Mouse (Mus musculus) heart, embryonic 14.5 days (tissue): ENCODE data around the gene Iglon5. TPM values are rescaled to one million over a fixed set of nuclear protein-coding genes. Genes with fewer than 3 reads are reported as not detected.

Experiments used
- ATAC-seq: fragments of 200-750 bp; cut with Nextera tagmentation; 2 replicates; pipeline ENCODE4 v1.8.0; 2017; ENCODE audit warnings: low read depth, moderate TSS enrichment; ENCODE audit not compliant: insufficient number of reproducible peaks, insufficient read depth, low FRiP score
- H3K27ac ChIP-seq, 2 experiments: fragments of 200-500 bp in 1 of 2; fragments of 300-500 bp in 1 of 2; sonication (generic) in 1 of 2; replicated peaks in 1 of 2; 2 replicates each; pipeline ENCODE4 v1.5.1; 2012 to 2014; ENCODE audit warnings: low read depth in 2 of 2, low read length in 2 of 2, control low read depth in 1 of 2, mild to moderate bottlenecking in 1 of 2, mixed read lengths in 1 of 2; ENCODE audit not compliant: control insufficient read depth in 1 of 2, insufficient read depth in 1 of 2
- H3K27me3 ChIP-seq: fragments of 300-500 bp; sonication (generic); 2 replicates; pipeline ENCODE4 v1.6.1; 2014; ENCODE audit warnings: mild to moderate bottlenecking, low read length, control low read depth; ENCODE audit not compliant: control insufficient read depth, insufficient read depth
- H3K36me3 ChIP-seq: fragments of 300-500 bp; sonication (generic); 2 replicates; pipeline ENCODE4 v1.6.1; 2014; ENCODE audit warnings: mild to moderate bottlenecking, control low read depth, low read length, mixed read lengths; ENCODE audit not compliant: control insufficient read depth, insufficient read depth
- H3K4me1 ChIP-seq, 2 experiments: fragments of 200-500 bp in 1 of 2; fragments of 300-500 bp in 1 of 2; sonication (generic) in 1 of 2; 2 replicates each; pipeline ENCODE4 v1.6.1; 2012 to 2014; ENCODE audit warnings: low read length in 2 of 2, control low read depth in 1 of 2, mixed read lengths in 1 of 2; ENCODE audit not compliant: control insufficient read depth in 2 of 2, insufficient read depth in 2 of 2
- H3K4me2 ChIP-seq: fragments of 300-500 bp; sonication (generic); 2 replicates; pipeline ENCODE4 v1.6.1; 2014; ENCODE audit warnings: mild to moderate bottlenecking, low read length
- H3K4me3 ChIP-seq, 2 experiments: fragments of 200-500 bp in 1 of 2; fragments of 300-500 bp in 1 of 2; sonication (generic) in 1 of 2; 2 replicates each; pipeline ENCODE4 v1.5.1; 2012 to 2014; ENCODE audit warnings: low read length in 2 of 2, mild to moderate bottlenecking in 2 of 2, control low read depth in 1 of 2, low read depth in 1 of 2, moderate library complexity in 1 of 2; ENCODE audit not compliant: control insufficient read depth in 1 of 2, insufficient read depth in 1 of 2
- H3K9ac ChIP-seq: fragments of 300-500 bp; sonication (generic); 2 replicates; pipeline ENCODE4 v1.6.1; 2014; ENCODE audit warnings: mild to moderate bottlenecking, low read length
- H3K9me3 ChIP-seq: fragments of 300-500 bp; sonication (generic); 2 replicates; pipeline ENCODE4 v1.6.1; 2016; ENCODE audit warnings: low read length, control low read depth; ENCODE audit not compliant: control insufficient read depth
- WGBS: fragments of 180-500 bp; shearing (Covaris S2); extraction: QIAGEN DNeasy Blood & Tissue Kit; methylation state at CpG from one replicate; pipeline ENCODE4 v1.1.7; 2014; 5-methylcytosine and 5-hydroxymethylcytosine counted together
- polyA plus RNA-seq: library from polyadenylated mRNA; unstranded; fragments of >200 nt; fragmentation: Nextera tagmentation; extraction: Ambion mirVana; gene quantifications from 2 replicates; pipeline ENCODE4 v1.2.1, GENCODE M21; 2014

The Iglon5 gene
- polyA plus RNA-seq, 1 experiment from 2014 or later = 0.09 TPM

- H3K9me3 ChIP-seq = no peaks in the 10 kb centered on the region
- no peaks in the 10 kb centered on the region for H3K27me3 ChIP-seq
- ATAC-seq = no peak
- no peak overlapping the region for H3K9ac ChIP-seq
- H3K36me3 ChIP-seq = no peaks in the 10 kb centered on the region
- no peak overlapping the region for H3K4me2 ChIP-seq
- no peak overlapping the region for H3K27ac ChIP-seq
- H3K4me1 ChIP-seq = peaks cover 16 to 18% of the 10 kb centered on the region in 2 experiments
- H3K4me3 ChIP-seq = no peak overlapping the region
- WGBS = 79% methylated on average over 3 of the region's 3 CpGs
These were observed 48.8 kb downstream of the Iglon5 start for GRCm38 (mm10) chr7:43441071-43441470.

- Histone ChIP-seq H3K36me3 (no peaks in the 10 kb centered on the region), H3K27me3 (no peaks in the 10 kb centered on the region), H3K9ac (no peak within 1 kb of the TSS), H3K4me2 (no peak within 1 kb of the TSS), H3K9me3 (no peaks in the 10 kb centered on the region), H3K4me1 (peaks cover 16 to 18% of the 10 kb centered on the region in 2 experiments), H3K4me3 (no peak within 1 kb of the TSS), H3K27ac (no peak within 1 kb of the TSS)
- ATAC-seq = no peak
- WGBS = 81% methylated on average over 6 of the region's 6 CpGs
These were observed 49.4 kb downstream of the Iglon5 start, which contains the start of gene Cldnd2 for GRCm38 (mm10) chr7:43440482-43440881. TSS of gene Cldnd2 (plus strand) at chr7:43440782.

GRCm38 (mm10) chr7:43438611-43439010, 51.3 kb downstream of the Iglon5 start:
- Histone ChIP-seq H3K4me1 (peaks cover 6 to 9% of the 10 kb centered on the region in 2 experiments; a peak in 3 of 4 replicates), H3K9ac (no peak overlapping the region), H3K4me2 (no peak overlapping the region), H3K27ac (no peak overlapping the region), H3K9me3 (no peaks in the 10 kb centered on the region), H3K36me3 (no peaks in the 10 kb centered on the region), H3K4me3 (no peak overlapping the region), H3K27me3 (no peaks in the 10 kb centered on the region)
- no peak for ATAC-seq
- 72% methylated on average over 4 of the region's 4 CpGs for WGBS

GRCm38 (mm10) chr7:43436341-43437255, 53.3 kb downstream of the Iglon5 start, which contains the start of gene Nkg7:
TSS of gene Nkg7 (plus strand) at chr7:43437073.
- Histone ChIP-seq H3K36me3 (no peaks in the 10 kb centered on the region), H3K4me3 (no peak within 1 kb of the TSS), H3K4me2 (no peak within 1 kb of the TSS), H3K27ac (no peak within 1 kb of the TSS), H3K9ac (no peak within 1 kb of the TSS), H3K27me3 (no peaks in the 10 kb centered on the region), H3K9me3 (no peaks in the 10 kb centered on the region), H3K4me1 (no peaks in the 10 kb centered on the region)
- no peak for ATAC-seq
- WGBS = 68% methylated on average over 10 of the region's 10 CpGs

GRCm38 (mm10) chr7:43434676-43435075, 55.2 kb downstream of the Iglon5 start:
- no peaks in the 10 kb centered on the region for H3K36me3 ChIP-seq
- H3K27me3 ChIP-seq = no peaks in the 10 kb centered on the region
- WGBS = 91% methylated on average over 5 of the region's 5 CpGs
- no peak overlapping the region for H3K9ac ChIP-seq
- no peak overlapping the region for H3K4me2 ChIP-seq
- no peaks in the 10 kb centered on the region for H3K9me3 ChIP-seq
- no peak overlapping the region for H3K4me3 ChIP-seq
- ATAC-seq = no peak
- no peaks in the 10 kb centered on the region for H3K4me1 ChIP-seq
- H3K27ac ChIP-seq = no peak overlapping the region

- WGBS = 54% methylated on average over 4 of the region's 4 CpGs
- H3K9me3 ChIP-seq = no peaks in the 10 kb centered on the region
- no peak for ATAC-seq
- no peaks in the 10 kb centered on the region for H3K27me3 ChIP-seq
- no peak overlapping the region for H3K27ac ChIP-seq
- no peak overlapping the region for H3K9ac ChIP-seq
- no peaks in the 10 kb centered on the region for H3K36me3 ChIP-seq
- H3K4me3 ChIP-seq = no peak overlapping the region
- no peak overlapping the region for H3K4me2 ChIP-seq
- no peaks in the 10 kb centered on the region for H3K4me1 ChIP-seq
These were observed 57.0 kb downstream of the Iglon5 start for GRCm38 (mm10) chr7:43432891-43433290.

- Histone ChIP-seq H3K9me3 (no peaks in the 10 kb centered on the region), H3K9ac (no peak overlapping the region), H3K36me3 (no peaks in the 10 kb centered on the region), H3K4me1 (no peaks in the 10 kb centered on the region), H3K4me3 (no peak overlapping the region), H3K4me2 (no peak overlapping the region), H3K27me3 (no peaks in the 10 kb centered on the region), H3K27ac (no peak overlapping the region)
- ATAC-seq = no peak
- WGBS = 26% methylated on average over 4 of the region's 4 CpGs
These were observed 60.4 kb downstream of the Iglon5 start for GRCm38 (mm10) chr7:43429500-43429899.
